Mouse (Mus musculus) forebrain, embryonic 11.5 days (tissue): ENCODE results near the gene Lefty1. TPM values are rescaled to one million over a fixed set of nuclear protein-coding genes. Genes with fewer than 3 reads are reported as not detected.
"Not testable (repeated sequence)": the region's sequence is repeated elsewhere in the genome, so short reads cannot be mapped to it uniquely, and the experiment has no call there.

Source experiments
- ATAC-seq: fragments of 200-750 bp; cut with Nextera tagmentation; replicated peaks from 2 replicates; pipeline ENCODE4 v1.8.0; 2017; ENCODE audit warnings: moderate TSS enrichment; ENCODE audit not compliant: low FRiP score
- DNase-seq: peaks from one replicate; pipeline ENCODE4 v3.0.0-alpha.2; 2017; ENCODE audit warnings: low spot score
- H3K27ac ChIP-seq: fragments of 300-500 bp; sonication (generic); 2 replicates; pipeline ENCODE4 v1.5.1; 2014; ENCODE audit warnings: low read depth, low read length
- H3K27me3 ChIP-seq: fragments of 300-500 bp; sonication (generic); 2 replicates; pipeline ENCODE4 v1.6.1; 2014; ENCODE audit warnings: mild to moderate bottlenecking, low read length, mixed read lengths; ENCODE audit not compliant: control insufficient read depth, insufficient read depth
- H3K36me3 ChIP-seq: fragments of 300-500 bp; sonication (generic); 2 replicates; pipeline ENCODE4 v1.6.1; 2014; ENCODE audit warnings: mild to moderate bottlenecking, low read length, moderate library complexity, mixed read lengths; ENCODE audit not compliant: control insufficient read depth, insufficient read depth
- H3K4me1 ChIP-seq: fragments of 300-500 bp; sonication (generic); replicated peaks from 2 replicates; pipeline ENCODE4 v1.6.1; 2014; ENCODE audit warnings: low read length, mixed read lengths; ENCODE audit not compliant: control insufficient read depth, insufficient read depth
- H3K4me2 ChIP-seq: fragments of 300-500 bp; sonication (generic); 2 replicates; pipeline ENCODE4 v1.6.1; 2014; ENCODE audit warnings: low read depth, mild to moderate bottlenecking, low read length, moderate library complexity, mixed read lengths; ENCODE audit not compliant: severe bottlenecking
- H3K4me3 ChIP-seq: fragments of 300-500 bp; sonication (generic); 2 replicates; pipeline ENCODE4 v1.5.1; 2014; ENCODE audit warnings: low read depth, low read length
- H3K9ac ChIP-seq: fragments of 300-500 bp; sonication (generic); 2 replicates; pipeline ENCODE4 v1.6.1; 2014; ENCODE audit warnings: low read length
- H3K9me3 ChIP-seq: fragments of 300-500 bp; sonication (generic); 2 replicates; pipeline ENCODE4 v1.6.1; 2016; ENCODE audit warnings: low read length, mixed read lengths; ENCODE audit not compliant: control insufficient read depth
- WGBS: fragments of 180-500 bp; shearing (Covaris S2); extraction: QIAGEN DNeasy Blood & Tissue Kit; methylation state at CpG from one replicate; pipeline ENCODE4 v1.1.7; 2014; 5-methylcytosine and 5-hydroxymethylcytosine counted together
- polyA plus RNA-seq: library from polyadenylated mRNA; unstranded; fragments of >200 nt; fragmentation: Nextera tagmentation; extraction: Ambion mirVana; gene quantifications from 2 replicates; pipeline ENCODE4 v1.2.1, GENCODE M21; 2014

The Lefty1 gene
- 0.45 and 0.51 TPM in 2 replicates for polyA plus RNA-seq

DNA sequence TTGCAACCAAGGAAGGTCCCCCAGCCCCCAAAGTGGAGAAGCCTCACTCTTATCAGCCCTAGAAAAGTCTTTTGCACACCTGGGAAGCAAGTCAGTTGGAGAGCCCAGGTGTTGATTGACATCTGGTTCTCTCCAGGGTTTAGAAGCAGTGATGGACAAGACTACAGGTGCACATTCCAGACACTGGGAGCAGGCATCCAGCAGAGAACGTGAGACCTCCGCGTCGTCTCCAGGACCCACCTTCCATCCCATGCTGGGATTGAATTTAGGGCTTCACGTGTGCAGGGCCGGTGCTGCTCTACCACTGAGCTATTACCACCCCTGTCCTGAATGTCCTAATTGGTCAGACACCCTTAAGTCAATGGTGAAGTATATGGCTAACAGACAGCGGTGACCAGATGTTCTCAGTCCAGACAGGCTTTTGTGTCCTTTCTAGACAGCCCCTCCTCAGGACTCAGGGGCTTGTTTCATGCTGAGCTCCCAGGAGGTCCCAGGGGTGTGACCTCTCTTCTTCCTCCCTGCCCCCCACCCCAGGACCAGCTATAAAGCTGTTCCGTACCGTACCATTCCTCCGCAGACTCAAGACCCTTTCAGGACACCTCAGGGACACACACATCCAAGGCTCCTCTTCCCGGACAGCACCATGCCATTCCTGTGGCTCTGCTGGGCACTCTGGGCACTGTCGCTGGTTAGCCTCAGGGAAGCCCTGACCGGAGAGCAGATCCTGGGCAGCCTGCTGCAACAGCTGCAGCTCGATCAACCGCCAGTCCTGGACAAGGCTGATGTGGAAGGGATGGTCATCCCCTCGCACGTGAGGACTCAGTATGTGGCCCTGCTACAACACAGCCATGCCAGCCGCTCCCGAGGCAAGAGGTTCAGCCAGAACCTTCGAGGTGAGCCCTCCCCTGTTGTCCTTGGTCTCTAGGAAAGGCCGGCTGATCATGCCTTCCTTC lies at the start of gene Lefty1:
TSS of gene Lefty1 (plus strand) at position 556 of the 953 bp plus-strand sequence.
- H3K9me3 ChIP-seq: no peaks in the 10 kb centered on the region
- no peak within 1 kb of the TSS for H3K4me3 ChIP-seq
- peaks cover 40% of the 10 kb centered on the region for H3K27me3 ChIP-seq
- H3K27ac ChIP-seq: no peak within 1 kb of the TSS
- no peak within 1 kb of the TSS for H3K4me2 ChIP-seq
- no peaks in the 10 kb centered on the region; the same call in 1 of the 2 replicates for H3K4me1 ChIP-seq
- DNase-seq: no peak
- H3K36me3 ChIP-seq: no peaks in the 10 kb centered on the region
- no peak within 1 kb of the TSS for H3K9ac ChIP-seq
- ATAC-seq: no peak
- WGBS: 14% methylated on average over 21 of the region's 21 CpGs

DNA sequence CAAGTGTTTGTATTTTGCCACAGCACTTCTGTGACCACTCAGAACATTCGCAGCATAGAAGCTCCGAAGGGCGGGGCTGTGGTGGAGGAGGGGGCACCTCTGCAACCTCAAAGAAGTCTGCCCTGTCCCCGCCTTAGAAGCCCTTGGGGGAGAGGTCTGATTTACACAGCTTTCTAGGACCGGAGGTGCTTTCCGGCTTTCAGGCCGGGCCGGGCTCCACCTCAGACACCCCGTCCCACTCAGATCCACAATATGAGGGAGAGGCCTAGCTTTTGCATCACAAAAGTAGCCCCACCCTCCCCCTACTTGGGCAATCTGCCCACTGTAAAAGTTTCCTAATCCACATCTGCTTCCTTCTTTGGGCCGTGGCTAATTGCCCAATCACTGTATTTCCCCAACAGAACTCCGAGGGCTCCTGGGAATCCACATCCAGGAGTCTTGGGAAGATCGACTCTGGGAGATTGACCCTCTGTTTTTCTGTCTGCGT lies 46.2 kb upstream of the Lefty1 start:
- no peaks in the 10 kb centered on the region for H3K36me3 ChIP-seq
- peak; percentile 42; the same call in 1 of the 2 replicates for ATAC-seq
- DNase-seq: no peak
- peaks cover 5% of the 10 kb centered on the region; the same call in 1 of the 2 replicates for H3K27me3 ChIP-seq
- no peak overlapping the region for H3K4me3 ChIP-seq
- H3K9me3 ChIP-seq: no peaks in the 10 kb centered on the region
- WGBS: 12% methylated on average over 13 of the region's 13 CpGs
- H3K27ac ChIP-seq: no peak overlapping the region
- H3K9ac ChIP-seq: no peak overlapping the region; the same call in 1 of the 2 replicates
- H3K4me2 ChIP-seq: no peak overlapping the region
- H3K4me1 ChIP-seq: peaks cover 9% of the 10 kb centered on the region; the same call in 1 of the 2 replicates

DNA sequence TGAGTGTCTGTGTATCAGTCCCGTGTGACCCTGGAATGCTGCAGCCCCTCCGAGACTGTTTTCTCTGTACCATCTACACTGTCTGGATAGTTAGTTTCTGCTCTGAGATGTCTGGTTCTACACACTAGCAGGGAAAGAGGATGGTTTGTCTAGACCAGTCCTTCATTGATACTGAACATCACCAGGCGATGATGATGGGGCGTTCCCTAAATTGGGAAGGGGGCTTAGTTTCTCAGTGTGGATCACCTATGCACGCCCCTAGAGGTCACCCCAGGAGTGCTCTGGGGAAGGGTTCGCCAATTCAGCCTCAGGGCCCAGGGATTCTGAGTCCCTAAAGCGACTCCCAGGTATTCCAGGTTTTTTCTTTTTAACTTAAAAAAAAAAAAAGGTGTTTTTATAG lies 45.6 kb upstream of the Lefty1 start:
- no peak for DNase-seq
- no peak overlapping the region for H3K4me3 ChIP-seq
- no peak for ATAC-seq
- H3K9me3 ChIP-seq: no peaks in the 10 kb centered on the region
- WGBS: 32% methylated on average over 7 of the region's 7 CpGs
- peaks cover 9% of the 10 kb centered on the region; the same call in 1 of the 2 replicates for H3K4me1 ChIP-seq
- no peak overlapping the region for H3K27ac ChIP-seq
- H3K27me3 ChIP-seq: peaks cover 10% of the 10 kb centered on the region
- H3K36me3 ChIP-seq: no peaks in the 10 kb centered on the region
- H3K9ac ChIP-seq: no peak overlapping the region
- H3K4me2 ChIP-seq: no peak overlapping the region

DNA sequence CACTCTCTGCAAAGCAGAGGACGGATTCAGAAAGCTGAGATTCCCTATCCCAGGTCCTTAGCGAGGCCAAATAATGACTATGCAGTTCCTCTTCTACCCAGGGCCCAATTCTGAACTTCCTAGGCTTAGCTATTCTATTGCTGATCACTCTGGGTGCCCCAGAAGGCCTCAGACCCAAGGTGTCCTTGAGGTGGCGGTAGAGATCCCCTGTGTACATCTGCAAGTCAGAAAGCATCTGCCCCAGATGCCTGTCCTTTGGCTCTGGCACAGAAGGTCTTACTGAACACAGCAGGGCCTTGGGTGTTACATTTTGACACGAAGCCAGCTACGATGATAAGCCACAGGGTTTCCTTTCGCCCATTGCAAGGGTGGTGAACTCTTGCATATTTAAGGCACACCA lies 45.0 kb upstream of the Lefty1 start:
- WGBS: 49% methylated on average over 6 of the region's 6 CpGs
- H3K27me3 ChIP-seq: peaks cover 14% of the 10 kb centered on the region

DNA sequence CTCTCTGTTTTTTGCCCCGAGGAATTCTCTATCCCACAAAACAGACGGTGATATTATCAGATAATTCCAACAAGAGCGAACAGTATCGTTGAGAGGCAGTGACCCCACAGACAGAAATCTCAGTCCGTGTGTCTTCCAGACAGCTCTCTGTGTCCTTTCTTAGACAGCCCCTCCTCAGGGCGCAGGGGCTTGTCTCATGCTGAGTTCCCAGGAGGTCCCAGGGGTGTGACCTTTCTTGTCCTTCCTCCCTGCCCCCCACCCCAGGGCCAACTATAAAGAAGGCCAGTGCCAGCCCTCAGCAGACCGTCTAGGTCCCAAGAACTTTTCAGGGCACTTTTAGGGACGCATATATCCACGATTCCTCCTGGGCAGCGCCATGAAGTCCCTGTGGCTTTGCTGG lies 42.0 kb upstream of the Lefty1 start, which contains the start of gene Lefty2:
TSS of gene Lefty2 (plus strand) at position 301 of the 400 bp plus-strand sequence.
- H3K9ac ChIP-seq: no peak within 1 kb of the TSS
- no peak within 1 kb of the TSS for H3K4me3 ChIP-seq
- DNase-seq (no peak), ATAC-seq (no peak)
- no peak within 1 kb of the TSS for H3K4me2 ChIP-seq
- H3K9me3 ChIP-seq: no peaks in the 10 kb centered on the region
- H3K36me3 ChIP-seq: no peaks in the 10 kb centered on the region
- H3K27me3 ChIP-seq: peaks cover 14% of the 10 kb centered on the region
- H3K4me1 ChIP-seq: peaks cover 9% of the 10 kb centered on the region; the same call in 1 of the 2 replicates
- H3K27ac ChIP-seq: no peak within 1 kb of the TSS
- whole genome bisulfite sequencing: 60% methylated on average over 10 of the region's 10 CpGs

More for the DNA sequence above, 45.0 kb upstream of the Lefty1 start:
- no peaks in the 10 kb centered on the region for H3K36me3 ChIP-seq
- ATAC-seq: no peak
- no peak overlapping the region for H3K27ac ChIP-seq
- DNase-seq: no peak
- H3K4me2 ChIP-seq: no peak overlapping the region
- peaks cover 9% of the 10 kb centered on the region; the same call in 1 of the 2 replicates for H3K4me1 ChIP-seq
- H3K9ac ChIP-seq: no peak overlapping the region
- no peak overlapping the region for H3K4me3 ChIP-seq
- H3K9me3 ChIP-seq: no peaks in the 10 kb centered on the region

DNA sequence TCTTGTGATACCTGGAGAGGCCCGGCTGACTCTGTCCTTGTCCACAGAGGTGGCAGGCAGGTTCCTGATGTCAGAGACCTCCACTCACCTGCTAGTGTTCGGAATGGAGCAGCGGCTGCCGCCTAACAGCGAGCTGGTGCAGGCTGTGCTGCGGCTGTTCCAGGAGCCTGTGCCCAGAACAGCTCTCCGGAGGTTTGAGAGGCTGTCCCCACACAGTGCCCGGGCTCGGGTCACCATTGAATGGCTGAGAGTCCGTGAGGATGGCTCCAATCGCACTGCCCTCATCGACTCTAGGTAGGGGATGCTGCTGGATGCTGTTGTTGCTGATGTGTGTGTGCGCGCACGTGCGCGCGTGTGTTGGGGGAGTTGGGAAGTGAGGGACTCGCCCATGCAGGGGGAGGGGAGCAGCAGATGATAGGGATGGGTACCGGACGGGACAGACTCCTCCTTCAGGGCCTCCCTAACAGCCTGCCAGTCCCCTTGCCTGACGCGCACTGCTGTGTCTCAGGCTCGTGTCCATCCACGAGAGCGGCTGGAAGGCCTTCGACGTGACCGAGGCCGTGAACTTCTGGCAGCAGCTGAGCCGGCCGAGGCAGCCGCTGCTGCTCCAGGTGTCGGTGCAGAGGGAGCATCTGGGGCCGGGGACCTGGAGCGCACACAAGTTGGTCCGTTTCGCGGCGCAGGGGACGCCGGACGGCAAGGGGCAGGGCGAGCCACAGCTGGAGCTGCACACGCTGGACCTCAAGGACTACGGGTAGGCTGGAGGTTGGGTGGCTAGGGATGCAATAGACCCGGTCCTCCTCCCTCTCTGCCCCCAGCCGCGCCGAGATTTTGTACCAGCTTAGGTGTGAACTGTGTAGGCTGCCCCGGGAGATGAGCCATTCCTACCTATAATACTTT lies 40.5 kb upstream of the Lefty1 start:
- ATAC-seq, H3K36me3 ChIP-seq, H3K9me3 ChIP-seq, H3K9ac ChIP-seq, H3K4me3 ChIP-seq, H3K27ac ChIP-seq, DNase-seq, H3K4me1 ChIP-seq: not testable (repeated sequence)
- Histone ChIP-seq H3K4me2 (peak overlapping the region; percentile 27; the same call in 1 of the 2 replicates), H3K27me3 (peaks cover 14% of the 10 kb centered on the region)
- WGBS: 6% methylated on average over 41 of the region's 51 CpGs

DNA sequence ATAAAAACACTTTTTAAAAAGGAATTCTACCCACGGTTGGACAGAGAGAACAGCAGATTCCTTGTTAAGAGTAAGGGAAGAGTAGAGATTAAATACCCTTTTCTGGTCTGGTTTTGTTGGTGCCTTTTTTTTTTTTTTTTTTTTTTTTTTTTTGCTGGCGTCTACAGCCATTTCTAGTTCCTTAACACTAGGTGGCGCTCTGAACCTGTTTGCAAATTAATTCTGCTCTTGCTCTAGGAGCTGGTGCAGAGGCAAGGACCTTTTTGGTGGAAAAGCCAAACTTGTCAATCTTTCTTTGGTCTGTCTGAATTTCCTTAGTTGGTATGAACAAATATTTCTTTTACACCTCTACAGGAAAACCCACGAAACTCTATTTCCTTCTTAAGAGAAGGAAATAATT lies 33.7 kb upstream of the Lefty1 start:
- Histone ChIP-seq H3K4me3 (no peak overlapping the region), H3K4me2 (no peak overlapping the region), H3K27me3 (no peaks in the 10 kb centered on the region), H3K9me3 (no peaks in the 10 kb centered on the region), H3K4me1 (peaks cover 6% of the 10 kb centered on the region; the same call in 1 of the 2 replicates), H3K36me3 (no peaks in the 10 kb centered on the region), H3K27ac (no peak overlapping the region), H3K9ac (no peak overlapping the region)
- DNase-seq (no peak), ATAC-seq (no peak)
- 3% methylated on average over 4 of the region's 4 CpGs for WGBS

DNA sequence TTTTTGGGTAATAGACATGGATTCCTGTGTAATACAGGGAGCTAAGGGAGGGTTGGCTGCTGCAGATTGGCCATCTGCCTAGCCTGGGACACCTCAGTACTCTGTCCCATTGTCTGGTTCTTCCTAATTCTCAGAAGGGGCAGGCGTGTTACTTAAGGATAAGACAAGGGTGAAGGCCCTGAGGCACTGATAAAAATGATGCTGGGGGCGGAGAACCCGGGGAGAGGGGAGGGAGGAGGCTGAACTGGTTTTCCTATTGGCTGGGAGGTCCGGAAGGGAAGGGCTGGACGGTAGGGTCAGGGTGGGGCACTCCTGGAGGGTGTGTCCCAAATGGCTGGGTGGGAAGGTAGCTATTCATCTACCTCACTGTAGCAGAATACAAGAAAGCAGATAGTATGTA lies 31.9 kb upstream of the Lefty1 start:
- no peak for DNase-seq
- H3K36me3 ChIP-seq: peaks cover 3% of the 10 kb centered on the region; the same call in 1 of the 2 replicates
- no peaks in the 10 kb centered on the region for H3K9me3 ChIP-seq
- H3K27me3 ChIP-seq: no peaks in the 10 kb centered on the region
- peaks cover 6% of the 10 kb centered on the region; the same call in 1 of the 2 replicates for H3K4me1 ChIP-seq
- H3K27ac ChIP-seq: no peak overlapping the region
- H3K4me3 ChIP-seq: no peak overlapping the region
- WGBS: 35% methylated on average over 5 of the region's 5 CpGs
- H3K4me2 ChIP-seq: no peak overlapping the region
- no peak overlapping the region for H3K9ac ChIP-seq
- ATAC-seq: no peak
